Mouse (Mus musculus): ENCODE measurements around the gene Elovl3. TPM values are rescaled to one million over a fixed set of nuclear protein-coding genes. Genes with fewer than 3 reads are reported as not detected.

Gene Elovl3
- not detected in 2 replicates for polyA plus RNA-seq (2016; fragmentation: Nextera tagmentation; extraction: Ambion mirVana)

DNA sequence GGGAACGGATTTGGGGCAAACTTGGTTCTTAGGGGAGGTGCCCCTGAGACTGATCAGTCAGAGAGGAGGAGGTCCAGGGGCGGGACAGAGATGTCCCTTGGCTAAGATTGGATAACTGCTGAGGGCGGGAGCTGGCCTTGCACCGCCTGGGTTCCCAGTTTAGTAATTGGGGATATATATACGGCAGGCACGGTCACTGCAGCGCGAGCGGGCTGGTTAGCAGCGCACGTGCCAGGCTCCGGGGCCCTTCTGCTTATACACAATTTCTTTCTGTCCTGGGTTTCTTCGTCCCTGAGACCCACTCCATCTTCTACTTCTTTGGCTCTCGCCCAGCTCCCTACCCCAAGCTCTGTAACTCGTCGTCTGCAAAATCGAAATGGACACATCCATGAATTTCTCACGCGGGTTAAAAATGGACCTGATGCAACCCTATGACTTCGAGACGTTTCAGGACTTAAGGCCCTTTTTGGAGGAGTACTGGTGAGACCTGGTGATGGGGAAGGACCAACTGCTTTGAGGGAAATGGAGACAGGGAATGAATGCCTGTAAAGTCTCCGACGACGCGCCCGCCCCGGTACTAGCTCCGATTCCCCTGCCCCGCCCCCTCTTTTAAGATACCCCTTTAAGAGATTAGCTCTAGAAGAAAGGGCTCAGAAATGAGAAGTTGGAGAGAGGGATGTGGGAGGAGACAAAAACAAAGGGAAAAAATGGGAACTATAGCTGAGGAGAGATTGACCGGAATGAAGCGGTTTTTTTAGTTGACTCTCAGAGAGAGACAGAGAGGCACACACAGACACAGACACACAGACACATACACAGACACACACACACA is at the start of gene Elovl3:
Elovl3 (plus strand) TSS at position 204 of the 832 bp plus-strand sequence.
- Histone ChIP-seq H3K27ac (no peak within 1 kb of the TSS), H3K9ac (no peak within 1 kb of the TSS), H3K4me2 (peak within 1 kb of the TSS; percentile 43), H3K4me1 (peaks cover 26% of the 10 kb centered on the region), H3K4me3 (replicated peaks) (peak within 1 kb of the TSS; percentile 23), H3K9me3 (no peaks in the 10 kb centered on the region), H3K27me3 (peaks cover 73% of the 10 kb centered on the region), H3K36me3 (replicated peaks) (no peaks in the 10 kb centered on the region)
- ATAC-seq (ENCODE audit: low FRiP score) = no peak
- WGBS = 2% methylated on average over 31 of the region's 31 CpGs

DNA sequence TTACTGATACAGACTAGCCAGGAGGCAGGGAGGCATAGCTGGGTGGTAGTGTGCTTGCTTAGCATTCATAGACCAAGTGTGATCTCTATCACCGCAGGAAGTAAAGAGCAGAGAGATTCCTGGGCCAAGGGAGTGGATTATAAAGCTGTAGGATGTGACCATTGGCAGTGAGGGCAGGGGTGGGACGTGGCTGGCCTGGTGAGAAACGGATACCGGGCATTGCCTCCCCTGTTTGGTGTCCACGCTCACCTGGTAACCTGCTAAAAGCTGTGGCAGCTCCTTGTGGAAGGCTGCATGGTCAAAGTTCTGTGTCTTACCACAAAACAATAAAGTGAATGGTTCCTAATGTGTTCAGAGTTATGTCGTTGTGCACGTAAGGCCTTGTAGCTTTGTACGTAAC is 46.5 kb upstream of the Elovl3 start:
- Histone ChIP-seq H3K4me3 (replicated peaks) (no peak overlapping the region), H3K36me3 (replicated peaks) (peaks cover 56% of the 10 kb centered on the region), H3K4me1 (no peaks in the 10 kb centered on the region), H3K27ac (no peak overlapping the region), H3K27me3 (no peaks in the 10 kb centered on the region), H3K9ac (no peak overlapping the region), H3K9me3 (no peaks in the 10 kb centered on the region), H3K4me2 (no peak overlapping the region)
- 98% methylated on average over 8 of the region's 8 CpGs for WGBS
- ATAC-seq (ENCODE audit: low FRiP score) = no peak

DNA sequence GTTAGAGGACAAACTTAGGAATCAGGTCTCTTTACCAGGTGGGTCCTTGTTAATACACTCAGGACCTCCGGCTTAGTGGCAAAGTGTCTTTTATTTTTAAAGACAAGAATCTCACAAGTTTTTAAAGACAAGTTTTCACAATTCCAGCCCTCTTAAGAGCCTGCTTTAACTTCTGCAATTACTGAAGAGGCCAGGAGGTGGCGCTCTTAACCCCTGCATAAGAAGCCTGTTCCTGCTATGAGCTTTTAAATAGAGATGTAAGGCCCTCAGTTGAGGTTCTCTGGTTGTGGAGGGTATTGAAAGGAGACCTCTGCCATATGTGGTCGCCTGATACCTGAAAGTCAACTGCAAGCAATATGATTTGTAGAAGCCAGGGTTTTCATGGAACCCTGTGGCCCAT is 45.4 kb upstream of the Elovl3 start:
- H3K4me1 ChIP-seq = no peaks in the 10 kb centered on the region
- no peak overlapping the region for H3K4me2 ChIP-seq
- no peaks in the 10 kb centered on the region for H3K9me3 ChIP-seq
- no peak overlapping the region for H3K9ac ChIP-seq
- no peaks in the 10 kb centered on the region for H3K27me3 ChIP-seq
- WGBS = 53% methylated on average over 3 of the region's 3 CpGs
- no peak overlapping the region for H3K4me3 ChIP-seq (replicated peaks)
- H3K27ac ChIP-seq = no peak overlapping the region
- peaks cover 44% of the 10 kb centered on the region for H3K36me3 ChIP-seq (replicated peaks)
- ATAC-seq (ENCODE audit: low FRiP score) = no peak

DNA sequence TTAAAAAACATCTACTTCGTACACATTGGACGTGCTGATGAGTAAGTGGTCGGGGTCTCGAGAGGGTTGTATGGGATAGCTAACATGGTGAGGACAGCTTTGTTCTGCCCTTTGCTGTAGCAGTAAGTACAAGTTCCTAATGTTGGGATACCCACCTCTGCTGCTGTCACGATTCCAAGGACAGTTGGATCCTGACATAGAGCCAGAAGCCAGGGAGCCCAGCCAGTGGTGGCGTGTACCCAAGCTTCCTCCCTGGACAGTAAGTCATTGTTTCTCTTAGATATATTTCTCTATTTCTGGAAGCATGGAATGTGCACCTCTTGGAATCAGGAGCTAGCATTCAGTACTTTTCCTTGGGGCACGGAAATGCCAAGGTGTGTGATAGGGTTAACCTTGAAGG is 43.8 kb upstream of the Elovl3 start:
- H3K4me2 ChIP-seq = no peak overlapping the region
- no peaks in the 10 kb centered on the region for H3K9me3 ChIP-seq
- 81% methylated on average over 7 of the region's 7 CpGs for WGBS

DNA sequence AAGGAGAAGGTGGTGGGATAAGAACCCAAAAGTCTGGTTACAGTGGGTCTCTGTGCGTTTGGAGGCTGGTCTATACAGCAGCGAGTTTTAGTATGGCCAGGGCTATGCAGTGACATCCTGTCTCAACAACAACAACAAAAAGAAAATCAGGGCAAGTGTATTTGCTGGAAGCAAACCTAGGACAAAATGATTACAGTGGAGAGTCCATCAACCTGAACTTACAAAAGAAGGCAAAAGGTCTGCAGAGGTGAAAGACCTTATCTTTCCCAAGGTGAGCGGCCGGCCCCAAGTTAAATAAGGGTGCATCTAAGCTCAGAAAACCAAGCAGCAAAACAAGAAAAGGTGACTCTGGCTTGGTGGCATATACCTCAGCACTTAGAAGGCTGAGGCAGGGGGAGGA is 40.1 kb upstream of the Elovl3 start:
- no peak overlapping the region for H3K4me3 ChIP-seq (replicated peaks)
- no peaks in the 10 kb centered on the region for H3K36me3 ChIP-seq (replicated peaks)
- no peak overlapping the region for H3K27ac ChIP-seq
- H3K9ac ChIP-seq = no peak overlapping the region
- no peaks in the 10 kb centered on the region for H3K4me1 ChIP-seq
- H3K9me3 ChIP-seq = no peaks in the 10 kb centered on the region
- H3K4me2 ChIP-seq = no peak overlapping the region
- no peaks in the 10 kb centered on the region for H3K27me3 ChIP-seq
- ATAC-seq (ENCODE audit: low FRiP score) = no peak
- WGBS = 93% methylated on average over 4 of the region's 4 CpGs

More for the DNA sequence above, 43.8 kb upstream of the Elovl3 start:
- Histone ChIP-seq H3K4me3 (replicated peaks) (no peak overlapping the region), H3K27ac (no peak overlapping the region), H3K36me3 (replicated peaks) (peaks cover 29% of the 10 kb centered on the region), H3K27me3 (no peaks in the 10 kb centered on the region), H3K9ac (no peak overlapping the region), H3K4me1 (no peaks in the 10 kb centered on the region)
- no peak for ATAC-seq (ENCODE audit: low FRiP score)

DNA sequence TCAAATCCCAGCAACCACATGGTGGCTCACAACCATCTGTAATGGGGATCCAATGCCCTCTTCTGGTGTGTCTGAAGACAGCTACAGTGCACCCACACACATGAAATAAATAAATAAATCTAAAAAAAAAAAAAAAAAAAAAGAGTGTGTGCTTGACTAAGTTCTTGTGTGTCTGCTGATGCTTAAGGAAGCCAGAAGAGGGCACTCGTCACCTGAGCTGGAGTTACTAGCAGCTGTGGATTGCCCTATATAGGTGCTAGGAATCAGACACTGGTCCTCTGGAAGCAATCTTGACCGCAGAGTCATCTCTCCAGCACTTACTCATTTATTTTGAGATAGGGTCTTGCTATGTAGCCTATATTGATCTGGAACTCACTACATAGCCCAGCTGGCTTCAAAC is 37.6 kb upstream of the Elovl3 start:
- Histone ChIP-seq H3K4me1 (no peaks in the 10 kb centered on the region), H3K27ac (no peak overlapping the region), H3K27me3 (no peaks in the 10 kb centered on the region), H3K4me3 (replicated peaks) (no peak overlapping the region), H3K4me2 (no peak overlapping the region), H3K9ac (no peak overlapping the region), H3K36me3 (replicated peaks) (no peaks in the 10 kb centered on the region), H3K9me3 (no peaks in the 10 kb centered on the region)
- ATAC-seq (ENCODE audit: low FRiP score) = no peak
- WGBS = 83% methylated on average over 2 of the region's 2 CpGs

DNA sequence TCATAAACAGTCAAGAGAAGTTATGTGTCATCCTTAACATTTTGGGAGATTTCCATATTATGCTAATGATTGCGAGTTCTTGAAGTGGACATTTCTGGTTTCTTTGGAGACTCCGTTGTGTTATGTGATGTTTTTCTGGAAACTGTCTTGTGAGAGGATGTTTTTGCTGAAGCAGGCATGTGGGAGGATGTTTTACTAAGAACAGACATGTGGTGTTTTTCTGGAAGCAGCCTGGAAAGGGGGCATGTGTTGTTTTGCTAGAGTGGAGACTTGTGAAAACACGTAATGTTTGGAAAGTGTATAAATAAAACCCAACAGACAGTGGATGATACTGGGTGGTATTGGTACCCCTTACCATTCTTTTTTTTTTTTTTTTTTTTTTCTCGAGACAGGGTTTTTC is 36.4 kb upstream of the Elovl3 start:
- no peak for ATAC-seq (ENCODE audit: low FRiP score)
- no peaks in the 10 kb centered on the region for H3K36me3 ChIP-seq (replicated peaks)
- no peak overlapping the region for H3K27ac ChIP-seq
- no peak overlapping the region for H3K4me2 ChIP-seq
- H3K4me3 ChIP-seq (replicated peaks) = no peak overlapping the region
- no peaks in the 10 kb centered on the region for H3K9me3 ChIP-seq
- WGBS = 87% methylated on average over 4 of the region's 4 CpGs
- H3K27me3 ChIP-seq = no peaks in the 10 kb centered on the region
- no peaks in the 10 kb centered on the region for H3K4me1 ChIP-seq
- no peak overlapping the region for H3K9ac ChIP-seq

DNA sequence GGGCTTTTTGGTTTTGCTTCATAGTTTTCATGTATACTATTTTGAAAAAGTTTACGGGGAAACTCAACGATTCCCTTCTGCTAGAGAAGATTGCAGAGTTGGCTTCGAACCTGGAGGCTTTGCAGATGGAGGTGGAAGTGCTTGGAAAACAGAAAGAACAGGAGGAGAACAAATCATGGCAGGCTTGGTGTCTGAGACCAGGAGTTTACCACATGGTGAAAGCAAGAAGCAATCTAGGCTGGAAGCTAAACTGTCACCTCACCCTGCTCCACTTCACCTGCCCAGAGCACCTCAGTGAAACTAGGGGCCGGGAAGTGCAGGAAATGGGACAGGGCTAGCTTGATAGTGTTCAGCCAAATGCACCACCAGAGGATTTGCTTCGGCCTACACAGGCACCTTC is 35.3 kb upstream of the Elovl3 start:
- no peak overlapping the region for H3K4me3 ChIP-seq (replicated peaks)
- H3K4me2 ChIP-seq = no peak overlapping the region
- 86% methylated on average over 5 of the region's 5 CpGs for WGBS
- H3K9me3 ChIP-seq = no peaks in the 10 kb centered on the region
- no peaks in the 10 kb centered on the region for H3K27me3 ChIP-seq
- no peaks in the 10 kb centered on the region for H3K4me1 ChIP-seq
- no peak overlapping the region for H3K27ac ChIP-seq
- H3K9ac ChIP-seq = no peak overlapping the region
- no peaks in the 10 kb centered on the region for H3K36me3 ChIP-seq (replicated peaks)
- ATAC-seq (ENCODE audit: low FRiP score) = no peak

DNA sequence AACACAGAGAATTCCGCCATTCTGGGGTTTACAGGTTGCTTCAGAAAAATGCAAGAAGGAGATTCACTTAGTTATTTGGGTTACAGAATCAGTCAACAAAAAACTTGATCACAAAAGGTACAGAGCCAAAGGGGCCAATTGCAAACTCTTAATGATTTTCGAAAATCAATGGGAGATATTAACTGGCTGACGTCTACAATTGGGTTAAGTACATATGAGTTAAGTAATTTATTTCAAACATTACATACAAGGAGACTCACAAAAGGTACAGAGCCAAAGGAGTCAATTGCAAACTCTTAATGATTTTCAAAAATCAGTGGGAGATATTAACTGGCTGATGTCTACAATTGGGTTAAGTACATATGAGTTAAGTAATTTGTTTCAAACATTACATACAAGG is 32.1 kb upstream of the Elovl3 start:
- no peak for ATAC-seq (ENCODE audit: low FRiP score)
- Histone ChIP-seq H3K4me2 (no peak overlapping the region), H3K27ac (no peak overlapping the region), H3K4me3 (replicated peaks) (no peak overlapping the region), H3K4me1 (no peaks in the 10 kb centered on the region), H3K36me3 (replicated peaks) (no peaks in the 10 kb centered on the region), H3K9ac (no peak overlapping the region), H3K9me3 (no peaks in the 10 kb centered on the region), H3K27me3 (no peaks in the 10 kb centered on the region)
- WGBS = 92% methylated on average over 3 of the region's 3 CpGs

DNA sequence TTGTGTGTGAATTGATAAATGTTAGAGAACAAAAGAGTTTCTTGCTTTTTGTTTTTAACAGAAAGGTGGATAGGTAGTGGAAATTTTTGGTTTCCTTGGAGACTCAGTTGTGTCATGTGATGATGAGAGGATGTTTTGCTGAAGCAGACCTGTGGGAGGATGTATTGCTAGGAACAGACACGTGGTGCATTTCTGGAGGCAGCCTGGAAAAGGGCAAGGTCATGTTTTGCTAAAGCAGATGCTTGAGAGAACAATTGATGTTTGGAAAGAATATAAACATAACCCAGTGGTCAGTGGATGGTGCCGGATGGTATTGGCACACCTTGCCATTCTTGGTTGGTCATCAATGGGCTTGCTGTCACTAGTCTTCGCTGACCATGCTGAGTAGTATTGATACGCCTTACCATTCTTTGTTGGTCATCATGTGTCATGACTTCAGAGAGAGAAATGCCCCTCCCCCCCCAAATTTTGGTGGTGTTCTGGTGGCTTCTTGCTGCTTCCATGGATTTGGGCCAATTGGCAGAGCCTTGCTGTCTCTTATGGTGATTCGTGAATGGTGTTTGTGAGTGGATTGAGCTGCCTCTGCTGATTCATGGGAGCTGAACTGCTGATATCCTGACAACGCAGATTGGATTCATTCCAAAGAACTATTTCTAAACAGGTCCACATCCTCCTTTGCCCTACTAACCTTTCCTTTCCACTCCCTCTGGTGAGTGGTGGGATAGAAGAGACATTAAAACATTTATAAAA is 28.1 kb upstream of the Elovl3 start:
- Histone ChIP-seq H3K36me3 (replicated peaks) (no peaks in the 10 kb centered on the region), H3K27ac (no peak overlapping the region), H3K9me3 (no peaks in the 10 kb centered on the region), H3K4me3 (replicated peaks) (no peak overlapping the region), H3K9ac (no peak overlapping the region), H3K4me1 (no peaks in the 10 kb centered on the region), H3K4me2 (no peak overlapping the region), H3K27me3 (no peaks in the 10 kb centered on the region)
- no peak for ATAC-seq (ENCODE audit: low FRiP score)
- 87% methylated on average over 6 of the region's 6 CpGs for WGBS

DNA sequence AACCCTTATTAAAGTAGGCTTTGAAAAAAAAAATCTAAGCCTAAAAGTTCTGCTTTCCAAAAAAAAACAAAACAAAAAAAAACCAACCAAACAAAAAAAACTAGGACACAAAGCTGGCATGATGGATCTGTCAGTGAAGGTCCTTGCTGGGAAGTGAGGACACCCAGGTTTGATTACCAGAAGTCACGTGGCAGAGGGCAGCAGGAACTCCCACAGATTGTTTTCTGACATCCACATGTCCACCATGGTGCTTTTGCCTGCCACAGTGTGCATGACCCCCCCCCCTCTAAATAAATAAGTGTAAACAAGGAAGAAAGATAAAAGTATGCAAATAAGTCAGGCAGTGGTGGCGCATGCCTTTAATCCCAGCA is 27.5 kb upstream of the Elovl3 start:
- Histone ChIP-seq H3K36me3 (replicated peaks) (no peaks in the 10 kb centered on the region), H3K27me3 (no peaks in the 10 kb centered on the region), H3K9me3 (no peaks in the 10 kb centered on the region), H3K9ac (no peak overlapping the region), H3K4me1 (no peaks in the 10 kb centered on the region), H3K27ac (no peak overlapping the region), H3K4me2 (no peak overlapping the region), H3K4me3 (replicated peaks) (no peak overlapping the region)
- ATAC-seq (ENCODE audit: low FRiP score) = no peak
- WGBS = 80% methylated on average over 2 of the region's 2 CpGs

DNA sequence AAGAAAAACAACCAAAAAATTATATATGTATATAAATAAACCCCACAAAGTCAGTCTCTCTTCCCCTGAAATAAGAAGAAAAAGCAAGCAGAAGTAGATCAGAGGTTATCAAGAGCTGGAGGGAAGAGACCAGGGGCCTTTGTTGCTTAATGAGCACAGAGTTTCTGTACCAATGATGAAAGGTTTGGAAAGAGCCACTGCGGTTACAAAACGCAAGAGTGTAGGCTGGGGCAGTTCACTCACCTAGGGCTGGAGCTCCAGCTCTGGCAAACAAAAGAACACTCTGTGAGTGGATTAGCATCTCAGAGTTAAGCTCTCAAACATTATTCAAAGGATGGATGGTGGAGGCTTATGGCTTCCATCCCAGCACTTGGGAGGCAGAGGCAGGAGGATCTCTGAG is 21.5 kb upstream of the Elovl3 start:
- no peak for ATAC-seq (ENCODE audit: low FRiP score)
- Histone ChIP-seq H3K4me1 (no peaks in the 10 kb centered on the region), H3K9ac (no peak overlapping the region), H3K27me3 (no peaks in the 10 kb centered on the region), H3K4me3 (replicated peaks) (no peak overlapping the region), H3K36me3 (replicated peaks) (no peaks in the 10 kb centered on the region), H3K4me2 (no peak overlapping the region), H3K9me3 (no peaks in the 10 kb centered on the region), H3K27ac (no peak overlapping the region)
- WGBS = 54% methylated on average over 2 of the region's 2 CpGs

DNA sequence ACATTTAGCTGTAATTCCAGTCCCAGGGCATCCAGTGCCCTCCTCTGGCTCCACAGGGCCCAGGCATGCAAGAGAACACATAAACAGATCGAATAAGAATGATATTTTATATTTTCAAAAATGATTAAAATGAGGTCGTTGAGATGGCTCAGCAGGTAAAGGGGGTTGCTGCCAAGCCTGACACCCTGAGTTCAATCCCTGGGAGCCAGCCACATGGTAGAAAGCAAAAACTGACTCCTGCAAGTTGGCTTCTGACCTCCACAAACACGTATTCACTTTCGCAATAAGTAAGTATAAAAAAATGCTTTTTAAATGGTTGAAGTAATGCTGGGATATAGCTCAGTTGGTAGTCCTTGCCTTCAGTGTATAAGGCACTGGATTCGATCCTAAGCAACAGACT is 20.9 kb upstream of the Elovl3 start:
- ATAC-seq (ENCODE audit: low FRiP score) = no peak
- WGBS = 86% methylated on average over 5 of the region's 5 CpGs

More for the DNA sequence above, 20.9 kb upstream of the Elovl3 start:
- H3K4me3 ChIP-seq (replicated peaks) = no peak overlapping the region
- no peak overlapping the region for H3K27ac ChIP-seq
- no peak overlapping the region for H3K9ac ChIP-seq
- no peaks in the 10 kb centered on the region for H3K9me3 ChIP-seq
- no peaks in the 10 kb centered on the region for H3K36me3 ChIP-seq (replicated peaks)
- no peak overlapping the region for H3K4me2 ChIP-seq
- no peaks in the 10 kb centered on the region for H3K27me3 ChIP-seq
- H3K4me1 ChIP-seq = no peaks in the 10 kb centered on the region

Data from forebrain, embryonic 12.5 days (tissue).